Mouse (Mus musculus): ENCODE results near the gene Tshz2. TPM values are rescaled to one million over a fixed set of nuclear protein-coding genes. Genes with fewer than 3 reads are reported as not detected.

Gene Tshz2
- polyA plus RNA-seq, 2 experiments, result 0.43 to 1.5 TPM

DNA sequence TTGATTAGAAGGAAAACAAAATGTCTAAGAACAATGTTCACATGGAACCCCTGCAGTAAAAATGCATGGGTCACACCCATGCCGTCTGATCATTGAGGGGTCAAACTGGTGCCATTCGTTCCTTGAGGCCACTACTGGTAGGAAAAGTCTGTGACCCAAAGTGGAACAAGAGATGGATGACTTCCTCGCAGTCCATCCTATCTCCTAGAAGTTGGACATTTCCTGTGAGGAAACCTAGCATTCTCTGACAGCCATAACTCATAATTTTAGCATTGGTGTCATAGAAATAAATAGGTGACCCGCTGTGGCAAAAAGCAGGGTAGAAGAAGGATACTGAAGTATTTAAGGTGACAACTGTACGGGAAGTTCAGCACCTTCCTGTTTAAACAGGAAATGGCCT, 41.4 kb downstream of the Tshz2 start:
- H3K4me1 ChIP-seq (replicated peaks; ENCODE audit: control insufficient read depth in 2 of 2, insufficient read depth in 2 of 2, low read length in 1 of 2), result peaks cover 0 to under 1% of the 10 kb centered on the region in 2 experiments; a peak in 1 of 4 replicates
- H3K4me3 ChIP-seq (ENCODE audit: insufficient read depth in 1 of 2, low read depth in 2 of 2, low read length in 2 of 2), result no peak overlapping the region
- no peak overlapping the region for H3K27ac ChIP-seq
- H3K9ac ChIP-seq (replicated peaks), result no peak overlapping the region
- no peaks in the 10 kb centered on the region for H3K9me3 ChIP-seq (ENCODE audit: control insufficient read depth, low read length)
- DNase-seq (ENCODE audit: low read depth in 3 of 3, low spot score in 3 of 3) (no peak), ATAC-seq (ENCODE audit: insufficient read depth) (no peak)
- H3K36me3 ChIP-seq (replicated peaks; ENCODE audit: control insufficient read depth, insufficient read depth, low read depth), result no peaks in the 10 kb centered on the region
- H3K27me3 ChIP-seq (ENCODE audit: control insufficient read depth, insufficient read depth, low read length), result no peaks in the 10 kb centered on the region
- no peak for TF ChIP-seq EP300 (IDR thresholded peaks at IDR 0.05; ENCODE audit: low read depth)
- no peak for TF ChIP-seq CTCF (IDR thresholded peaks at IDR 0.05; ENCODE audit: low read depth)
- H3K4me2 ChIP-seq (ENCODE audit: low read depth), result no peak overlapping the region
- WGBS (ENCODE audit: insufficient replicate concordance), result 33% methylated on average over 5 of the region's 5 CpGs

DNA sequence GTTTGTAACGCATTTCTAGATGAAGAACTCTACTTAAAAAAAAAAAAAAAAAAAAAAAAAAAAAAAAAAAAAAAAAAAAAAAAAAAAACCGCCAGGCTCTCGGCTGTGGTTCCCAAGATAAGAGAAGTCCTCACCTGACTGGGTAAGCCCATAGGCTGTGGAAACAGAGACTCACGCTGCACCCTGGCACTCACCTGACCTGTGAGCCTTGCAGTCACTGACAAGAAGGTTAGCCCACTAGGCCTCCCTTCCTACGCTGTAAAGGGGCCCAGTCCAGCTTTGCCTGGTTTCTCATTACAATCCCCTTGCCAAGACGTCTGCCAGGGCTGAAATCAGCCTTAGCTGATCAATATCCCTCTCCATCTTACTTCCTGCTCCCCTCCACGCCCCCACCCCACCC, 46.5 kb downstream of the Tshz2 start:
- TF ChIP-seq CTCF (IDR thresholded peaks at IDR 0.05; ENCODE audit: low read depth) (no peak), EP300 (IDR thresholded peaks at IDR 0.05; ENCODE audit: low read depth) (no peak)
- no peaks in the 10 kb centered on the region for H3K36me3 ChIP-seq (replicated peaks; ENCODE audit: control insufficient read depth, insufficient read depth, low read depth)
- no peak for DNase-seq (ENCODE audit: low read depth in 3 of 3, low spot score in 3 of 3)
- H3K27me3 ChIP-seq (ENCODE audit: control insufficient read depth, insufficient read depth, low read length), result no peaks in the 10 kb centered on the region
- H3K9me3 ChIP-seq (ENCODE audit: control insufficient read depth, low read length), result no peaks in the 10 kb centered on the region
- 16% methylated on average over 7 of the region's 7 CpGs for WGBS (ENCODE audit: insufficient replicate concordance)
- H3K9ac ChIP-seq (replicated peaks), result no peak overlapping the region
- peaks cover 0 to 5% of the 10 kb centered on the region in 2 experiments; a peak in 1 of 4 replicates for H3K4me1 ChIP-seq (replicated peaks; ENCODE audit: control insufficient read depth in 2 of 2, insufficient read depth in 2 of 2, low read length in 1 of 2)
- H3K27ac ChIP-seq, result no peak overlapping the region
- no peak overlapping the region for H3K4me2 ChIP-seq (ENCODE audit: low read depth)
- H3K4me3 ChIP-seq (ENCODE audit: insufficient read depth in 1 of 2, low read depth in 2 of 2, low read length in 2 of 2), result no peak overlapping the region
- peak; percentile 50; the same call in 1 of the 2 replicates for ATAC-seq (ENCODE audit: insufficient read depth)

- Histone ChIP-seq H3K9ac (replicated peaks) (no peak overlapping the region), H3K4me2 (ENCODE audit: low read depth) (no peak overlapping the region), H3K36me3 (replicated peaks; ENCODE audit: control insufficient read depth, insufficient read depth, low read depth) (no peaks in the 10 kb centered on the region), H3K4me1 (replicated peaks; ENCODE audit: control insufficient read depth in 2 of 2, insufficient read depth in 2 of 2, low read length in 1 of 2) (peaks cover 0 to 5% of the 10 kb centered on the region in 2 experiments; a peak in 1 of 4 replicates), H3K27ac (no peak overlapping the region), H3K9me3 (ENCODE audit: control insufficient read depth, low read length) (no peaks in the 10 kb centered on the region), H3K4me3 (ENCODE audit: insufficient read depth in 1 of 2, low read depth in 2 of 2, low read length in 2 of 2) (no peak overlapping the region), H3K27me3 (ENCODE audit: control insufficient read depth, insufficient read depth, low read length) (no peaks in the 10 kb centered on the region)
- ATAC-seq (ENCODE audit: insufficient read depth) (no peak), DNase-seq (ENCODE audit: low read depth in 3 of 3, low spot score in 3 of 3) (no peak)
- WGBS (ENCODE audit: insufficient replicate concordance), result 17% methylated on average over 5 of the region's 5 CpGs
- no peak for TF ChIP-seq EP300 (IDR thresholded peaks at IDR 0.05; ENCODE audit: low read depth)
- no peak for TF ChIP-seq CTCF (IDR thresholded peaks at IDR 0.05; ENCODE audit: low read depth)
Observed at GRCm38 (mm10) chr2:169679951-169680350, 47.1 kb downstream of the Tshz2 start.

GRCm38 (mm10) chr2:169685260-169685659, 52.4 kb downstream of the Tshz2 start:
- ATAC-seq (ENCODE audit: insufficient read depth) (no peak), DNase-seq (ENCODE audit: low read depth in 3 of 3, low spot score in 3 of 3) (no peak)
- Histone ChIP-seq H3K36me3 (replicated peaks; ENCODE audit: control insufficient read depth, insufficient read depth, low read depth) (no peaks in the 10 kb centered on the region), H3K4me2 (ENCODE audit: low read depth) (no peak overlapping the region), H3K4me3 (ENCODE audit: insufficient read depth in 1 of 2, low read depth in 2 of 2, low read length in 2 of 2) (no peak overlapping the region), H3K4me1 (replicated peaks; ENCODE audit: control insufficient read depth in 2 of 2, insufficient read depth in 2 of 2, low read length in 1 of 2) (peaks cover 0 to 5% of the 10 kb centered on the region in 2 experiments; a peak in 3 of 4 replicates), H3K9ac (replicated peaks) (no peak overlapping the region), H3K9me3 (ENCODE audit: control insufficient read depth, low read length) (no peaks in the 10 kb centered on the region), H3K27ac (no peak overlapping the region), H3K27me3 (ENCODE audit: control insufficient read depth, insufficient read depth, low read length) (no peaks in the 10 kb centered on the region)
- 34% methylated on average over 5 of the region's 5 CpGs for WGBS (ENCODE audit: insufficient replicate concordance)
- no peak for TF ChIP-seq EP300 (IDR thresholded peaks at IDR 0.05; ENCODE audit: low read depth)
- TF ChIP-seq CTCF (IDR thresholded peaks at IDR 0.05; ENCODE audit: low read depth), result peak; percentile 19; the same call in 1 of the 2 replicates

DNA sequence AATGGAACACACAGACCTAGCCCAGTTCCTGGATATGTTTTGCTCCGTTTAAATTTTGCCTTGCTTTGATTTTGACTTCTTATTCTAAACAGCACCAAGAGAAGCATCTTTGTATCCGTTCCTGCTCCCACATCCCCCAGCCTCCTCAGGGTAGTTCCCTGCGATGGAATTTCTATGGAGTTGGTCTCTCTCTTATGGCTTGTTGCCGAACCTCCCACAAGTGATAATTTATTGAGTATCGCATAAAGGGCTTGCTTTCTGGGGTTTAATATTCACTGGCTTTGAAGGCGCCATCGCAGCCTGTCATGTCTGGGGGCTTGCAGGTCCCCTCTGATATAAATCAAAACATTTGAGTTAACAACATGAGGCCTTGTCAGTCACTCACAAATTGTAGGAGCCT, 52.9 kb downstream of the Tshz2 start:
- TF ChIP-seq EP300 (IDR thresholded peaks at IDR 0.05; ENCODE audit: low read depth), result no peak
- TF ChIP-seq CTCF (IDR thresholded peaks at IDR 0.05; ENCODE audit: low read depth), result no peak

More for the DNA sequence above, 52.9 kb downstream of the Tshz2 start:
- Histone ChIP-seq H3K4me1 (replicated peaks; ENCODE audit: control insufficient read depth in 2 of 2, insufficient read depth in 2 of 2, low read length in 1 of 2) (peaks cover 0 to 5% of the 10 kb centered on the region in 2 experiments; a peak in 3 of 4 replicates), H3K9ac (replicated peaks) (no peak overlapping the region), H3K27ac (no peak overlapping the region), H3K9me3 (ENCODE audit: control insufficient read depth, low read length) (no peaks in the 10 kb centered on the region), H3K4me3 (ENCODE audit: insufficient read depth in 1 of 2, low read depth in 2 of 2, low read length in 2 of 2) (no peak overlapping the region), H3K4me2 (ENCODE audit: low read depth) (no peak overlapping the region), H3K27me3 (ENCODE audit: control insufficient read depth, insufficient read depth, low read length) (no peaks in the 10 kb centered on the region), H3K36me3 (replicated peaks; ENCODE audit: control insufficient read depth, insufficient read depth, low read depth) (no peaks in the 10 kb centered on the region)
- DNase-seq (ENCODE audit: low read depth in 3 of 3, low spot score in 3 of 3) (no peak), ATAC-seq (ENCODE audit: insufficient read depth) (no peak)
- 68% methylated on average over 7 of the region's 7 CpGs for WGBS (ENCODE audit: insufficient replicate concordance)

Data from liver, embryonic 14.5 days (tissue).